ENCODE assay signal across 25 mouse cellular contexts in the genomic region with DNA sequence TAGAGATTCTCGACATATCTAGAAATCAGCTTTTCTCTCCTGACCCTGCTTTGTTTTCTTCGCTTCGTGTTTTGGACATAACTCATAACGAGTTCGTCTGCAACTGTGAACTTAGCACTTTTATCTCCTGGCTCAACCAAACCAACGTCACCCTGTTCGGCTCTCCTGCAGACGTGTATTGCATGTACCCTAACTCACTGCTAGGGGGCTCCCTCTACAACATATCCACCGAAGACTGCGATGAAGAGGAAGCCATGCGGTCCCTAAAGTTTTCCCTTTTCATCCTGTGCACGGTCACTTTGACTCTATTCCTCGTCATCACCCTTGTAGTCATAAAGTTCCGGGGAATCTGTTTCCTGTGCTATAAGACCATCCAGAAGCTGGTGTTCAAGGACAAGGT. TPM values are rescaled to one million over a fixed set of nuclear protein-coding genes. Genes with fewer than 3 reads are reported as not detected.
DNase-seq lines count a peak whose midpoint lies in the region; ATAC-seq and TF ChIP-seq lines count a peak whose summit lies in the region.
"Had no signal": no experiment of that assay in that cellular context is flagged by ENCODE, and none has a peak within 500 bp of the region (broad histone marks: within the 10 kb centered on the region; RNA-seq: fewer than 3 reads in every experiment).

No protein-coding gene starts in this region.

- H3K9me3 ChIP-seq in hindbrain, postnatal 0 days (ENCODE audit: low read length), result no peaks in the 10 kb centered on the region
- no peaks in the 10 kb centered on the region for H3K9me3 ChIP-seq in hindbrain, embryonic 12.5 days (replicated peaks)
- H3K9me3 ChIP-seq in liver, embryonic 14.5 days (ENCODE audit: control insufficient read depth, low read length), result no peaks in the 10 kb centered on the region
- H3K9me3 ChIP-seq in liver, postnatal 0 days (ENCODE audit: low read length), result no peaks in the 10 kb centered on the region
- H3K9me3 ChIP-seq in MEL (replicated peaks; ENCODE audit: insufficient read depth, low read length), result no peaks in the 10 kb centered on the region
- H3K9me3 ChIP-seq in stomach, postnatal 0 days (ENCODE audit: control insufficient read depth, low read length), result no peaks in the 10 kb centered on the region
- H3K9me3 ChIP-seq: embryonic facial prominence, embryonic 15.5 days; heart, embryonic 13.5 days; neural tube, embryonic 15.5 days; stomach, embryonic 15.5 days had no signal

- H3K79me2 ChIP-seq in MEL (ENCODE audit: control insufficient read depth, insufficient read depth, low read length, poor library complexity), result no peaks in the 10 kb centered on the region

- TF ChIP-seq EP300 in liver, embryonic 14.5 days (IDR thresholded peaks at IDR 0.05; ENCODE audit: low read depth), result no peak
- TF ChIP-seq EP300 in liver, postnatal 0 days (IDR thresholded peaks at IDR 0.05; ENCODE audit: low read depth), result no peak
- no peak for TF ChIP-seq EP300 in MEL (IDR thresholded peaks at IDR 0.05; ENCODE audit: low read depth in 1 of 2, low read length in 2 of 2)
- TF ChIP-seq EP300 in stomach, postnatal 0 days (optimal IDR thresholded peaks at IDR 0.05), result no peak

- no peak for ATAC-seq in hindbrain, postnatal 0 days
- ATAC-seq in hindbrain, embryonic 12.5 days (ENCODE audit: low FRiP score), result no peak
- ATAC-seq in liver, embryonic 14.5 days (ENCODE audit: insufficient read depth), result no peak
- no peak for ATAC-seq in liver, postnatal 0 days
- ATAC-seq in stomach, postnatal 0 days (ENCODE audit: low FRiP score, low TSS enrichment), result no peak
- ATAC-seq: CD4-positive, CD25-positive, alpha-beta regulatory T cell, adult 4 months; forebrain, embryonic 14.5 days; midbrain, embryonic 16.5 days had no signal

- no peak overlapping the region for H3K27ac ChIP-seq in hindbrain, postnatal 0 days
- H3K27ac ChIP-seq in hindbrain, embryonic 12.5 days, result no peak overlapping the region
- no peak overlapping the region for H3K27ac ChIP-seq in liver, embryonic 14.5 days
- H3K27ac ChIP-seq in liver, postnatal 0 days (ENCODE audit: low read depth), result no peak overlapping the region
- no peak overlapping the region for H3K27ac ChIP-seq in MEL (ENCODE audit: control insufficient read depth, low read depth, low read length)
- no peak overlapping the region for H3K27ac ChIP-seq in stomach, postnatal 0 days (replicated peaks)
- H3K27ac ChIP-seq: embryonic facial prominence, embryonic 15.5 days; heart, embryonic 13.5 days; neural tube, embryonic 15.5 days; stomach, embryonic 15.5 days had no signal

- H3K4me1 ChIP-seq in hindbrain, postnatal 0 days (ENCODE audit: insufficient read depth, low read length), result no peaks in the 10 kb centered on the region
- no peaks in the 10 kb centered on the region for H3K4me1 ChIP-seq in hindbrain, embryonic 12.5 days
- no peaks in the 10 kb centered on the region for H3K4me1 ChIP-seq in liver, embryonic 14.5 days (replicated peaks; ENCODE audit: control insufficient read depth in 2 of 2, insufficient read depth in 2 of 2, low read length in 1 of 2)
- no peaks in the 10 kb centered on the region for H3K4me1 ChIP-seq in liver, postnatal 0 days (ENCODE audit: insufficient read depth)
- H3K4me1 ChIP-seq in MEL (ENCODE audit: control insufficient read depth in 1 of 2, insufficient read depth in 2 of 2, low read length in 2 of 2), result no peaks in the 10 kb centered on the region
- no peaks in the 10 kb centered on the region for H3K4me1 ChIP-seq in stomach, postnatal 0 days (replicated peaks; ENCODE audit: control insufficient read depth, insufficient read depth)
- H3K4me1 ChIP-seq: embryonic facial prominence, embryonic 15.5 days; heart, embryonic 13.5 days; neural tube, embryonic 15.5 days; stomach, embryonic 15.5 days had no signal

- H3K4me2 ChIP-seq in hindbrain, postnatal 0 days (ENCODE audit: low read depth, low read length), result no peak overlapping the region
- no peak overlapping the region for H3K4me2 ChIP-seq in hindbrain, embryonic 12.5 days (replicated peaks)
- no peak overlapping the region for H3K4me2 ChIP-seq in liver, embryonic 14.5 days (ENCODE audit: low read depth)
- no peak overlapping the region for H3K4me2 ChIP-seq in liver, postnatal 0 days (ENCODE audit: low read depth, low read length)
- H3K4me2 ChIP-seq in stomach, postnatal 0 days (replicated peaks; ENCODE audit: low read depth), result no peak overlapping the region
- H3K4me2 ChIP-seq: embryonic facial prominence, embryonic 15.5 days; heart, embryonic 13.5 days; neural tube, embryonic 15.5 days; stomach, embryonic 15.5 days had no signal

- TF ChIP-seq CTCF in hindbrain, postnatal 0 days (IDR thresholded peaks at IDR 0.05; ENCODE audit: low read depth), result peak; percentile 18; the same call in 1 of the 2 replicates
- TF ChIP-seq CTCF in liver, embryonic 14.5 days (IDR thresholded peaks at IDR 0.05; ENCODE audit: low read depth), result 0 out of 2 replicates have a peak, but pooled peaks have one; percentile 25
- TF ChIP-seq CTCF in liver, postnatal 0 days (IDR thresholded peaks at IDR 0.05; ENCODE audit: low read depth), result no peak
- peak; percentile 22 to 53 (median 31); a peak in 4 of 6 replicates for TF ChIP-seq CTCF in MEL (IDR thresholded peaks at IDR 0.05 in 2 of 3, conservative IDR thresholded peaks at IDR 0.05 in 1 of 3; ENCODE audit: control insufficient read depth in 1 of 3, insufficient read depth in 1 of 3, low read depth in 2 of 3, low read length in 3 of 3, poor library complexity in 1 of 3, severe bottlenecking in 1 of 3)
- TF ChIP-seq CTCF in stomach, postnatal 0 days (IDR thresholded peaks at IDR 0.05; ENCODE audit: low read depth), result peak; percentile 26; the same call in 1 of the 2 replicates

- peak; percentile 33 for TF ChIP-seq RAD21 in MEL (IDR thresholded peaks at IDR 0.05; ENCODE audit: low read depth, low read length)

- H3K36me3 ChIP-seq in hindbrain, postnatal 0 days (ENCODE audit: insufficient read depth, low read length), result no peaks in the 10 kb centered on the region
- H3K36me3 ChIP-seq in hindbrain, embryonic 12.5 days, result no peaks in the 10 kb centered on the region
- no peaks in the 10 kb centered on the region for H3K36me3 ChIP-seq in liver, embryonic 14.5 days (replicated peaks; ENCODE audit: control insufficient read depth, insufficient read depth, low read depth)
- no peaks in the 10 kb centered on the region; the same call in 1 of the 2 replicates for H3K36me3 ChIP-seq in liver, postnatal 0 days (replicated peaks; ENCODE audit: insufficient read depth, low read length)
- H3K36me3 ChIP-seq in MEL (ENCODE audit: control insufficient read depth in 1 of 2, insufficient read depth in 2 of 2, low read length in 2 of 2), result no peaks in the 10 kb centered on the region
- H3K36me3 ChIP-seq in stomach, postnatal 0 days (ENCODE audit: control insufficient read depth, insufficient read depth, low read length), result no peaks in the 10 kb centered on the region
- H3K36me3 ChIP-seq: embryonic facial prominence, embryonic 15.5 days; G1E; neural tube, embryonic 15.5 days; stomach, embryonic 15.5 days had no signal

- H3K9ac ChIP-seq in hindbrain, postnatal 0 days (replicated peaks; ENCODE audit: low read length), result no peak overlapping the region
- no peak overlapping the region for H3K9ac ChIP-seq in hindbrain, embryonic 12.5 days
- H3K9ac ChIP-seq in liver, embryonic 14.5 days (replicated peaks), result no peak overlapping the region
- no peak overlapping the region for H3K9ac ChIP-seq in liver, postnatal 0 days (replicated peaks)
- H3K9ac ChIP-seq in MEL (ENCODE audit: control insufficient read depth, low read depth, low read length, poor library complexity, severe bottlenecking), result no peak overlapping the region
- H3K9ac ChIP-seq in stomach, postnatal 0 days (ENCODE audit: low read length), result no peak overlapping the region
- H3K9ac ChIP-seq: embryonic facial prominence, embryonic 15.5 days; heart, embryonic 13.5 days; neural tube, embryonic 15.5 days; stomach, embryonic 15.5 days had no signal

- TF ChIP-seq POLR2A in MEL (IDR thresholded peaks at IDR 0.05; ENCODE audit: control insufficient read depth in 1 of 2, insufficient read depth in 1 of 2, low read depth in 1 of 2, low read length in 2 of 2, poor library complexity in 1 of 2), result no peak

- WGBS in hindbrain, postnatal 0 days, result 81% methylated on average over 14 of the region's 14 CpGs
- 80% methylated on average over 14 of the region's 14 CpGs for WGBS in hindbrain, embryonic 12.5 days
- WGBS in liver, embryonic 14.5 days (ENCODE audit: insufficient replicate concordance), result 54% methylated on average over 14 of the region's 14 CpGs
- 67% methylated on average over 14 of the region's 14 CpGs for WGBS in liver, postnatal 0 days (ENCODE audit: insufficient replicate concordance)
- WGBS in stomach, postnatal 0 days, result 82% methylated on average over 14 of the region's 14 CpGs

- DNase-seq in hindbrain, postnatal 0 days (ENCODE audit: low spot score), result no peak
- DNase-seq in liver, embryonic 14.5 days (ENCODE audit: low read depth in 3 of 3, low spot score in 3 of 3), result no peak
- no peak for DNase-seq in liver, postnatal 0 days
- DNase-seq in MEL (ENCODE audit: low read depth, low spot score), result peak; percentile 15
- DNase-seq in stomach, postnatal 0 days (ENCODE audit: low spot score), result no peak
- no peak for DNase-seq in yolk sac, embryonic 10.5 days (ENCODE audit: low spot score)
- DNase-seq: adrenal gland, postnatal 14 days; cerebellum, adult 8-10 months; heart, postnatal 14 days; kidney, adult 9 months; kidney, postnatal 36 days; layer of hippocampus, adult 9-11 months; lung, adult 2 months; lung, postnatal 4 days; thymus, adult 18-20 months; thymus, postnatal 36 days had no signal

- H3K4me3 ChIP-seq in hindbrain, postnatal 0 days (ENCODE audit: low read length), result no peak overlapping the region
- no peak overlapping the region for H3K4me3 ChIP-seq in hindbrain, embryonic 12.5 days
- H3K4me3 ChIP-seq in liver, embryonic 14.5 days (ENCODE audit: insufficient read depth in 1 of 2, low read depth in 2 of 2, low read length in 2 of 2), result no peak overlapping the region
- no peak overlapping the region for H3K4me3 ChIP-seq in liver, postnatal 0 days (ENCODE audit: low read depth, low read length)
- no peak overlapping the region for H3K4me3 ChIP-seq in MEL (ENCODE audit: control insufficient read depth in 1 of 2, insufficient read depth in 1 of 2, low read depth in 2 of 2, low read length in 2 of 2)
- no peak overlapping the region for H3K4me3 ChIP-seq in stomach, postnatal 0 days (ENCODE audit: low read depth, low read length)
- H3K4me3 ChIP-seq: embryonic facial prominence, embryonic 15.5 days; heart, embryonic 13.5 days; neural tube, embryonic 15.5 days; stomach, embryonic 15.5 days had no signal

- no peaks in the 10 kb centered on the region for H3K27me3 ChIP-seq in hindbrain, postnatal 0 days (ENCODE audit: insufficient read depth, low read length)
- no peaks in the 10 kb centered on the region for H3K27me3 ChIP-seq in hindbrain, embryonic 12.5 days
- H3K27me3 ChIP-seq in liver, embryonic 14.5 days (ENCODE audit: control insufficient read depth, insufficient read depth, low read length), result no peaks in the 10 kb centered on the region
- H3K27me3 ChIP-seq in liver, postnatal 0 days (ENCODE audit: insufficient read depth, low read length), result no peaks in the 10 kb centered on the region
- no peaks in the 10 kb centered on the region for H3K27me3 ChIP-seq in MEL (ENCODE audit: control insufficient read depth in 1 of 2, insufficient read depth in 2 of 2, low read length in 2 of 2)
- H3K27me3 ChIP-seq in stomach, postnatal 0 days (ENCODE audit: control insufficient read depth, insufficient read depth, low read length), result no peaks in the 10 kb centered on the region
- H3K27me3 ChIP-seq: embryonic facial prominence, embryonic 15.5 days; heart, embryonic 13.5 days; neural tube, embryonic 15.5 days; stomach, embryonic 15.5 days had no signal

RNA-seq across cellular contexts. Expression of a gene that starts 20.2 kb away (rescaled TPM):
- total RNA-seq in hindbrain, postnatal 0 days (2014; rRNA removed), result 0.47 and 1.4 TPM in 2 replicates
- 0.30 and 0.55 TPM in 2 replicates for polyA plus RNA-seq in hindbrain, postnatal 0 days (2015; fragmentation: Nextera tagmentation; extraction: Ambion mirVana)
- 0.23 and 0.56 TPM in 2 replicates for polyA plus RNA-seq in hindbrain, embryonic 12.5 days (2016; fragmentation: Nextera tagmentation; extraction: Ambion mirVana)
- 0.94 and 0.98 TPM in 2 replicates for polyA plus RNA-seq in liver, embryonic 14.5 days (2012; rRNA removed)
- polyA plus RNA-seq in liver, embryonic 14.5 days (2014; fragmentation: Nextera tagmentation; extraction: Ambion mirVana), result 0.90 and 1.1 TPM in 2 replicates
- 1.2 TPM in 2 replicates for polyA plus RNA-seq in liver, postnatal 0 days (2015; fragmentation: Nextera tagmentation; extraction: Ambion mirVana)
- total RNA-seq in MEL (2012; rRNA removed), result not detected in 2 replicates
- polyA plus RNA-seq in MEL (2012; ENCODE audit: insufficient read depth in 1 of 2, insufficient read length in 2 of 2, low read depth in 1 of 2, low replicate concordance in 2 of 2, missing spikeins in 1 of 2), result not detected
- polyA plus RNA-seq in stomach, postnatal 0 days (2015; fragmentation: Nextera tagmentation; extraction: Ambion mirVana), result 1.2 and 1.4 TPM in 2 replicates
- polyA plus RNA-seq: G1E had no signal
